Mouse (Mus musculus): ENCODE measurements around the gene Khnyn.

DNA sequence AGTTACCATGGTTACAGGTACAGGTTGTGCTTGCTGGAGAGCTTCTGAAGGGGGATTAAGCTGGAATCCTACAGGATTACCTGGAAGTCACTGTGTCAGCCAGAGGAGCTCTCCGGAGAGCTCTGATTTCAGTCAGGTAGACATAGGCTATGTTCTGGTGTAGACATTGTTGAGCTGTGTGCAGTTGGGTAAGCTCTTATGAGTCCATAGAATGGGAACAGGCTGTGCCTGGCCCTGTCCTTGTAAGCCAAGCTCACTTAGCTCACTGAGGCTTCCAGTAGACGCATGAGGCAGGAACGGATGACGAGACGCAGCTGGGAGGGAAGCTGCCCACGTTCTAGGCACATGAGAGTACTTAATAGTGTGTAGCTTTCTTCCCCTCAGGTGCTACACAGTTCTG, 22.6 kb upstream of the Khnyn start:
- TF ChIP-seq EP300 (IDR thresholded peaks at IDR 0.05) (no peak), CTCF (IDR thresholded peaks at IDR 0.05) (no peak)

Data from lung, postnatal 0 days (tissue).